Mouse (Mus musculus) mesoderm, embryonic 11.5 days (tissue): ENCODE data around the gene Agfg2.
A peak's percentile ranks its signal among the peaks of the same experiment; 100 is the strongest.

ENCODE experiments used
- DNase-seq: peaks from one replicate; pipeline ENCODE4 v3.0.0-alpha.2; 2012; ENCODE audit warnings: low read depth, low spot score

Gene Agfg2

DNA sequence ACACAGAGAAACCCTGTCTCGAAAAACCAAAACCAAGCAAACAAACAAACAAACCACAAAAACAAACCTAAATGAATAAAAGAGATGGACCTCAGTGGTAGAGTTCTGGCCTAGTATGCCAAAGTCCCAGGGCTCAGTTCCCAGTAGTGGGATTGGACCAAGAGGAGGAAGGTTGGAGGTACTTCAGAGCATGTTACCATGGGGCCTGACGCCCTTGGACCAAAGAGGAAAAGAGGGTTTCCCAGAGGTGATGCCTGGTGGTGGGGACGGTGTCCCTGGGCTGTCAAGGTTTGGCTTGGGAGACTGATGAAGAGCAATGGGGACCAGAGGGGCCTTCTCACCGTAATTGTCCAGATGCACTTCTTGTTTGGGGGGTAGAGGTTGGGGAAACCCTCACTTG is 74.5 kb downstream of the Agfg2 start:
- no peak for DNase-seq

DNA sequence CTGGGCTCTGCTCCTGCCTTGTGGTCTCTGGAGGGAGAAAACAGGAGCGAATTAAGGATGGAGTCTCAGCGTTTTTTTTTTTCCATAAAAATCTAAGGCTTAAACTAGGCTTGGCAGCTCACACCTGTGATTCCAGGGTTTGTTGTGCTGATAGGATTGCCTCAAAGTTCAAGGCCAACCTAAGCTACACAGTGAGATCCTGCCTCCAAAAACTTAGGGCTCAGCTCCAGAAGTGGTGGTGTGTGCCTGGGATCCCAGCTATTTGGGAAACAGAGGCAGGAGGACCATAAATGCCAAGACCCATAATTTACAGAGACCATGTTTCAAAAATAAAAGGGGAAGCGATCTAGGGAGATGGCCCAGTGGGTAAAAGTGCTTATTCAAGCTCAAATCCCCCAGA is 75.2 kb downstream of the Agfg2 start:
- no peak for DNase-seq

DNA sequence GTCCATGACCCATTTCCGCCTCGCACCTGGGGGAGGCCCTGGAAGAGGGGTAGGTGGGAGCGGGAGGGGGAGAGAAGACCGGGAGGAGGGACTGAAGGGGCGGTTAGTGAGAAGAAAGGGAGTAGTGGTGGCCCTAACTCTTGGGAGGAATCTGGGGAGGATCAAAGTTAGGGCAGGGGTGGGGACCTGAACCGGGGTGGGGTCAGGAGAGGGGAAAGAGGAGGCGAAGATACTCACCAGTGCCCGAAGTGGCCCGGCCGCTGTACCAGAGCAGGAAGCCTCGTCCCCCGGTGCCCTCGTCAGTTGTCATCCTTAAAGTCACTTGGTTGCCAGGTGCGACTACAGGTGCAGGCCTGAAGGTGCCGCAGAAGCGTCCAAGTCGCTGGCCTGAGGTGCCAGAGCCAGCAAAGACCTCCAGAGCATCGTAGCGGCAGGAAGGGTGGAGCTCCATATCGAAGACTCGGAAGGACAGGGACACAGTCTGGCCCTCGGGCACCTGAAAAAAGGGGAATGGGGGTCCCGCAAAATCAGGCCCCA is 75.8 kb downstream of the Agfg2 start:
- no peak for DNase-seq

DNA sequence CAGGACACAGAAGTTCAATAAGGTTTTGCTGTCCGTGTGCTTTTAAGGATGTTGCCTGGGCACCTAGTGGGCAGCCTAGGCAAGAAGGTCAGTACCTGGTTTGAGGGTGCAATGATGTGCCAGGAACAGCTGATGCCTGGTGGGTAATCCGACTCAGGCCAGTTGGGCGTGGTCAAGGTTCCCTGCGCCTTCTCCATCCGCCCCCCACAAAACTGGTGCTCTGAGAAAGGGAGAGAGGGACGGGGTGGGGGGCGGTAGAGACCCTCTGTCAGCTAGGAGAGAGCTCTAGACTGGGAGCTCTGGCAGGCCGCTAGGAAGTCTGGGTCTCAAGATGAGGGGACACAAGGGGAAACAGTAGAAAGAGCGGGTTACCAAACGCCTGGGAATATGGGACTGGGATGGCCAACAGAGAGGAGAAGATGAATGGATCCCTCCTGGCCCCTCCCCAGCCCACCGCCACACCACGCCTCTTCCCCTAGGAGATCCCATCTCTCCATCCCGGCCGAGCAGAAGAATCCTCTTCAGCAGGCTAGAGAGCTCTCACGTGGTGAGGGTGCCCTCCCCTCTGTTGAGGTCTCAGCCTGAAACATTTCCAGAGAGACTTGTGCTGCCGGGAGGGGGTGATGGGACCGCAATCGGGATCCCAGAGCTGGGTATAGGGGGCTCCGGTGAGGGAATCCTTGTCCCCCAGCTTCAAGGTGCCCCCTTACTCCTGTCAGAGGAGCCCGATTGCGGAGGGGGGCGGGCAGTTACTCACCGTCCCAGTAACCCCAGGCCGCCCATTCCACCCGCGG is 76.5 kb downstream of the Agfg2 start:
- no peak for DNase-seq

DNA sequence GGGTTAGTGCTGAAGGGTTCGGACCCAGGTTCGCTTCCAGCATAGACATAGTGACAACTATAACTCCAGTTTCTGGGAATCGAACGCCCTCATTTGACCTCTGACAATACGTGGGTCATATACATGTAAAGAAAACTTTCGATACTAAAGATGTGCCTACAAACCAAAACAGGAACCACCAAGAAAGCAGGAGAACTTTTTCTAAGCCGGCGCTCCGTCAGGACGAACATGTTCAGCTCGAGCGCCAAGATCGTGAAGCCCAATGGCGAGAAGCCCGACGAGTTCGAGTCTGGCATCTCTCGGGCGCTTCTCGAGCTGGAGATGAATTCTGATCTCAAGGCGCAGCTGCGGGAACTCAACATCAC is 83.2 kb downstream of the Agfg2 start:
- DNase-seq: no peak

DNA sequence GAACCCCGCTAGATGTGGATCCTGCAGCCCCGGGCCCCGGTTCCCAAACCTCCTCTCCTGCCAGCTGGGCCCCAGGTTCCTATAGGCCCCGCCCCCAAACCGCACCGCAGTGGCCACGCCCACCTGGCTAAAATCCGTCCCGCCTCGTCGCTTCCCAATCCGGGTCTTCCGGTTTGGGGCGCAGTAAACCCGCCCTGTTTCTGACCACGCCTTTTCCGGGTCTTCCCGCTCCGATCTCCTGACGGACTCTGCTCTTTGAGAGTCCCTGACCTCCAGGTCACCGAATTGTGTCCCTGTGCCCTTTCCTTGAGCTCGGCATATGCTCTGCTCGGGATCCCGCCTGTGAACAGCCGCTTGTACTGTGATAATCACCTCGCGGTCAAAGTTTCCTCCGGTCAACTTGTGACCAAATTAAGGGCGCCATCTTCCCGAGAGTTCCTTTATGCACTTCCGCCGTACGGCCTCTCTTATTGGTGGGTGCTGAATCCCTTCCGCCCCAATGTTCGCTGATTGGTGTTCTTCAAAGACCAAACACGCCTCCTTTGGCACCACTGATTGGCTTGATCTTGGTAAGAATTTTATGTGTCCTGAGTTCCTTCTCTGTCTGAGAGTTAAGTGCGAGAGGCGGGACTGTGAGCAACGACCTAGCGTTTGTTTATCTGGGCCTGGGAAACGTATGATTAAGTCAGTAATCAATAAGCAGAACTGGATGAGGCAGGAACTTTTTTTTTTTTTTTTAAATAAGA is 83.7 kb downstream of the Agfg2 start, which contains the start of gene Mospd3:
TSS of gene Mospd3 (minus strand) at position 440 of the 746 bp plus-strand sequence.
- DNase-seq: peak; percentile 98
